Mouse (Mus musculus) thymus, adult 18-20 months (tissue): ENCODE results near the gene Olfr775.

Experiments
- DNase-seq, 2 experiments: peaks; one replicate each; pipeline ENCODE4 v3.0.0; 2022; ENCODE audit warnings: mixed read lengths in 2 of 2

Gene Olfr775

GRCm38 (mm10) chr10:129248112-129248511 lies at the start of gene Olfr775:
Gene Olfr775 (plus strand): TSS chr10:129248412.
- no peak for DNase-seq

GRCm38 (mm10) chr10:129230737-129231136 lies 17.5 kb upstream of the Olfr775 start:
- no peak for DNase-seq

GRCm38 (mm10) chr10:129235904-129236303 lies 12.3 kb upstream of the Olfr775 start, which contains the start of gene Olfr774:
Gene Olfr774 (plus strand): TSS chr10:129236204.
- no peak for DNase-seq

- no peak for DNase-seq
These were observed 10.6 kb downstream of the Olfr775 start, which contains the start of gene Olfr776 for GRCm38 (mm10) chr10:129258827-129259226. Gene Olfr776 (plus strand): TSS chr10:129259127.

- DNase-seq: no peak
These were observed 22.9 kb downstream of the Olfr775 start, which contains the start of gene Olfr777 for GRCm38 (mm10) chr10:129271081-129271535. Gene Olfr777 (minus strand): TSS chr10:129271485.
